Mouse (Mus musculus): Measurements from ENCODE around the gene Tnfaip8l2. TPM values are rescaled to one million over a fixed set of nuclear protein-coding genes. Genes with fewer than 3 reads are reported as not detected.
"Not testable (repeated sequence)": the region's sequence is repeated elsewhere in the genome, so short reads cannot be mapped to it uniquely, and the experiment has no call there.

Tnfaip8l2 gene
- polyA plus RNA-seq, 2 experiments, result 4.9 to 6.1 TPM

DNA sequence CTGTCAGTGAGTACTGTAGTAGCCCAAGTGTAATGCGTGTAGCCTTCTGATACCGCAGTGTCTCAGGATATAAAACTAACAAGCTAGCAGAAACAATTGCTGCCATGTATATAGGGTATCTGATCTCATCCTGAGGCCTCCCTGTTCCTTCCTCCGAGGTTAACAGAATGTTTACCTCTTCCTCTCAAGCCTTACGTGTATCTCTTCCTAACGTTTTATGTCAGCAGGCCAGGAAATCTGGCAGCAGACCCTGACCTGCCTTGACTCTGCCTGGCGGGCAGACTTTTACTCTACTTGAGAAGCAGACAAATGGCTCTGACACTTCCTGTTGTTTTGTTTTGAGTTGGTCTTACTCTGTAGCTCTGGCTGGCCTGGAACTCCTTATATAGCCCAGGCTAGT lies 20.6 kb downstream of the Tnfaip8l2 start:
- H3K4me3 ChIP-seq (ENCODE audit: insufficient read depth in 1 of 2, low read depth in 2 of 2, low read length in 2 of 2), result no peak overlapping the region
- H3K4me1 ChIP-seq (replicated peaks; ENCODE audit: control insufficient read depth in 2 of 2, insufficient read depth in 2 of 2, low read length in 1 of 2), result no peaks in the 10 kb centered on the region
- no peak overlapping the region for H3K4me2 ChIP-seq (ENCODE audit: low read depth)
- no peak overlapping the region for H3K9ac ChIP-seq (replicated peaks)
- DNase-seq (ENCODE audit: low read depth in 3 of 3, low spot score in 3 of 3) (no peak), ATAC-seq (ENCODE audit: insufficient read depth) (peak; percentile 44; the same call in 1 of the 2 replicates)
- H3K9me3 ChIP-seq (ENCODE audit: control insufficient read depth, low read length), result no peaks in the 10 kb centered on the region
- peaks cover 19% of the 10 kb centered on the region for H3K36me3 ChIP-seq (replicated peaks; ENCODE audit: control insufficient read depth, insufficient read depth, low read depth)
- H3K27ac ChIP-seq, result no peak overlapping the region
- WGBS (ENCODE audit: insufficient replicate concordance), result 46% methylated on average over 6 of the region's 6 CpGs
- TF ChIP-seq EP300 (IDR thresholded peaks at IDR 0.05; ENCODE audit: low read depth) (no peak), CTCF (IDR thresholded peaks at IDR 0.05; ENCODE audit: low read depth) (no peak)
- H3K27me3 ChIP-seq (ENCODE audit: control insufficient read depth, insufficient read depth, low read length), result no peaks in the 10 kb centered on the region

- no peak for DNase-seq (ENCODE audit: low read depth in 3 of 3, low spot score in 3 of 3)
- Histone ChIP-seq H3K4me3 (ENCODE audit: insufficient read depth in 1 of 2, low read depth in 2 of 2, low read length in 2 of 2) (no peak overlapping the region), H3K9ac (replicated peaks) (no peak overlapping the region), H3K27ac (no peak overlapping the region), H3K27me3 (ENCODE audit: control insufficient read depth, insufficient read depth, low read length) (no peaks in the 10 kb centered on the region), H3K4me1 (replicated peaks; ENCODE audit: control insufficient read depth in 2 of 2, insufficient read depth in 2 of 2, low read length in 1 of 2) (no peaks in the 10 kb centered on the region), H3K9me3 (ENCODE audit: control insufficient read depth, low read length) (no peaks in the 10 kb centered on the region), H3K36me3 (replicated peaks; ENCODE audit: control insufficient read depth, insufficient read depth, low read depth) (peaks cover 19% of the 10 kb centered on the region), H3K4me2 (ENCODE audit: low read depth) (no peak overlapping the region)
- TF ChIP-seq EP300 (IDR thresholded peaks at IDR 0.05; ENCODE audit: low read depth), result no peak
- TF ChIP-seq CTCF (IDR thresholded peaks at IDR 0.05; ENCODE audit: low read depth), result no peak
- no peak for ATAC-seq (ENCODE audit: insufficient read depth)
- WGBS (ENCODE audit: insufficient replicate concordance), result 80% methylated on average over 2 of the region's 2 CpGs
Observed at GRCm38 (mm10) chr3:95117751-95118150, 24.4 kb downstream of the Tnfaip8l2 start.

DNA sequence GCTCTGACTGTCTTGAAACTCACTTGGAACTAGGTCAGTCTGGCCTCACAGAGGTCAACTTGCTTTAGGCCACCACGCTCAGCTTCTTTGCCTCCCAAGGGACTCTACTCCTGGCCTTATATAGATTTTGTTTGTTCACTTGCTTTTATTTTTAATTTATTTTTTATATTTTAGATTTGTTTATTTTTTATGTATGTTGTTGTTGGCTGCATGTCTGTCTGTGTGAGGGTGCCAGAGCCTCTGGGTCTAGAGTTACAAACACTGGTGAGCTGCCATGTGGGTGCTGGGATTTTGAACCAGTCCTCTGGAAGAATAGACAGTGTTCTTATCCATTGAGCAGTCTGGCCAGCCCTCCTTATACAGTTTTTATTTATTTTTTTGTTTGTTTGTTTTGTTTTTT lies 29.4 kb downstream of the Tnfaip8l2 start:
- Histone ChIP-seq H3K9ac (replicated peaks) (no peak overlapping the region), H3K27ac (no peak overlapping the region), H3K9me3 (ENCODE audit: control insufficient read depth, low read length) (no peaks in the 10 kb centered on the region), H3K4me2 (ENCODE audit: low read depth) (no peak overlapping the region), H3K4me1 (replicated peaks; ENCODE audit: control insufficient read depth in 2 of 2, insufficient read depth in 2 of 2, low read length in 1 of 2) (peaks cover 4 to 15% of the 10 kb centered on the region in 2 experiments; a peak in 3 of 4 replicates), H3K27me3 (ENCODE audit: control insufficient read depth, insufficient read depth, low read length) (no peaks in the 10 kb centered on the region), H3K36me3 (replicated peaks; ENCODE audit: control insufficient read depth, insufficient read depth, low read depth) (no peaks in the 10 kb centered on the region; the same call in 1 of the 2 replicates), H3K4me3 (ENCODE audit: insufficient read depth in 1 of 2, low read depth in 2 of 2, low read length in 2 of 2) (no peak overlapping the region)
- TF ChIP-seq EP300 (IDR thresholded peaks at IDR 0.05; ENCODE audit: low read depth), result no peak
- TF ChIP-seq CTCF (IDR thresholded peaks at IDR 0.05; ENCODE audit: low read depth), result no peak
- no peak for ATAC-seq (ENCODE audit: insufficient read depth)
- no peak for DNase-seq (ENCODE audit: low read depth in 3 of 3, low spot score in 3 of 3)
- 97% methylated on average over 1 of the region's 1 CpGs for WGBS (ENCODE audit: insufficient replicate concordance)

GRCm38 (mm10) chr3:95110911-95111726 lies 31.0 kb downstream of the Tnfaip8l2 start, which contains the start of gene Vps72:
Gene Vps72, plus strand, starts transcription at chr3:95111022.
- H3K27ac ChIP-seq, result peak within 1 kb of the TSS; percentile 88
- ATAC-seq (ENCODE audit: insufficient read depth) (peak; percentile 65), DNase-seq (ENCODE audit: low read depth in 3 of 3, low spot score in 3 of 3) (peak; percentile 65 to 76 (median 73))
- H3K4me1 ChIP-seq (replicated peaks; ENCODE audit: control insufficient read depth in 2 of 2, insufficient read depth in 2 of 2, low read length in 1 of 2), result peaks cover 4 to 17% of the 10 kb centered on the region in 2 experiments; a peak in 3 of 4 replicates
- no peaks in the 10 kb centered on the region for H3K27me3 ChIP-seq (ENCODE audit: control insufficient read depth, insufficient read depth, low read length)
- H3K9me3 ChIP-seq (ENCODE audit: control insufficient read depth, low read length), result no peaks in the 10 kb centered on the region
- no peaks in the 10 kb centered on the region; the same call in 1 of the 2 replicates for H3K36me3 ChIP-seq (replicated peaks; ENCODE audit: control insufficient read depth, insufficient read depth, low read depth)
- peak within 1 kb of the TSS; percentile 88 for H3K9ac ChIP-seq (replicated peaks)
- WGBS (ENCODE audit: insufficient replicate concordance), result under 1% methylated on average over 54 of the region's 54 CpGs
- peak within 1 kb of the TSS; percentile 67 for H3K4me2 ChIP-seq (ENCODE audit: low read depth)
- H3K4me3 ChIP-seq (ENCODE audit: insufficient read depth in 1 of 2, low read depth in 2 of 2, low read length in 2 of 2), result peak within 1 kb of the TSS; percentile 94 to 97
- TF ChIP-seq EP300 (IDR thresholded peaks at IDR 0.05; ENCODE audit: low read depth) (no peak), CTCF (IDR thresholded peaks at IDR 0.05; ENCODE audit: low read depth) (no peak)

DNA sequence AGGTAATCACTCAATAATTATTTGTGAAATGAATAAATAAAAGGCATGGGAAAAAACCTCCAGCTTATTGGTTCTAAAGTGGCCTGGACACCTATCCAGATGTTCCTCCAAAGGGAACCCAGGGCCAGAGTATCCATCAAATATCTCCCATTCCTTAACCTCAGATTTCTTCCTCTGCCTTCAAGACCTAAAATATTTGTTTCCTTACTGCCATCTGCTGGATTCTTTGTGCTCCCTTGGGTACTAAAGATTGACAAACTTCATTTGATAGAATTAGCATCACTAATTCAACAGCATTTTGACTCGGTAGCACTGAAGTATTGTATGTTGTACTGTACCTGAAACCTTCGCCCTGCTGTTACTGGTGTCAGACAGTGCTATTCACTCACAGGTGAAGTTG lies 34.3 kb downstream of the Tnfaip8l2 start:
- Histone ChIP-seq H3K27ac (no peak overlapping the region), H3K9me3 (ENCODE audit: control insufficient read depth, low read length) (no peaks in the 10 kb centered on the region), H3K4me3 (ENCODE audit: insufficient read depth in 1 of 2, low read depth in 2 of 2, low read length in 2 of 2) (no peak overlapping the region), H3K36me3 (replicated peaks; ENCODE audit: control insufficient read depth, insufficient read depth, low read depth) (no peaks in the 10 kb centered on the region), H3K9ac (replicated peaks) (no peak overlapping the region), H3K27me3 (ENCODE audit: control insufficient read depth, insufficient read depth, low read length) (no peaks in the 10 kb centered on the region), H3K4me1 (replicated peaks; ENCODE audit: control insufficient read depth in 2 of 2, insufficient read depth in 2 of 2, low read length in 1 of 2) (peaks cover 11 to 28% of the 10 kb centered on the region in 2 experiments), H3K4me2 (ENCODE audit: low read depth) (no peak overlapping the region)
- peak in 1 of 3 experiments; percentile 14 for DNase-seq (ENCODE audit: low read depth in 3 of 3, low spot score in 3 of 3)
- 65% methylated on average over 2 of the region's 2 CpGs for WGBS (ENCODE audit: insufficient replicate concordance)
- TF ChIP-seq EP300 (IDR thresholded peaks at IDR 0.05; ENCODE audit: low read depth), result no peak
- peak; percentile 33; the same call in 1 of the 2 replicates for TF ChIP-seq CTCF (IDR thresholded peaks at IDR 0.05; ENCODE audit: low read depth)
- ATAC-seq (ENCODE audit: insufficient read depth), result no peak

- Histone ChIP-seq H3K4me3 (ENCODE audit: insufficient read depth in 1 of 2, low read depth in 2 of 2, low read length in 2 of 2) (peak overlapping the region in 1 of 2 experiments; percentile 67; a peak in 2 of 4 replicates), H3K9ac (replicated peaks) (peak overlapping the region; percentile 64), H3K4me1 (replicated peaks; ENCODE audit: control insufficient read depth in 2 of 2, insufficient read depth in 2 of 2, low read length in 1 of 2) (peaks cover 10 to 26% of the 10 kb centered on the region in 2 experiments), H3K4me2 (ENCODE audit: low read depth) (peak overlapping the region; percentile 84), H3K27ac (peak overlapping the region; percentile 62)
- H3K9me3 ChIP-seq (ENCODE audit: control insufficient read depth, low read length); DNase-seq (ENCODE audit: low read depth in 3 of 3, low spot score in 3 of 3); H3K27me3 ChIP-seq (ENCODE audit: control insufficient read depth, insufficient read depth, low read length); H3K36me3 ChIP-seq (replicated peaks; ENCODE audit: control insufficient read depth, insufficient read depth, low read depth); ATAC-seq (ENCODE audit: insufficient read depth): not testable (repeated sequence)
Observed at GRCm38 (mm10) chr3:95107308-95107707, 34.9 kb downstream of the Tnfaip8l2 start.

Data from liver, embryonic 14.5 days (tissue).